Mouse (Mus musculus): ENCODE data around the gene Bicc1. TPM values are rescaled to one million over a fixed set of nuclear protein-coding genes. Genes with fewer than 3 reads are reported as not detected.

Bicc1 gene
- polyA plus RNA-seq, 1 experiment from 2014 or later, result 19.2 TPM

DNA sequence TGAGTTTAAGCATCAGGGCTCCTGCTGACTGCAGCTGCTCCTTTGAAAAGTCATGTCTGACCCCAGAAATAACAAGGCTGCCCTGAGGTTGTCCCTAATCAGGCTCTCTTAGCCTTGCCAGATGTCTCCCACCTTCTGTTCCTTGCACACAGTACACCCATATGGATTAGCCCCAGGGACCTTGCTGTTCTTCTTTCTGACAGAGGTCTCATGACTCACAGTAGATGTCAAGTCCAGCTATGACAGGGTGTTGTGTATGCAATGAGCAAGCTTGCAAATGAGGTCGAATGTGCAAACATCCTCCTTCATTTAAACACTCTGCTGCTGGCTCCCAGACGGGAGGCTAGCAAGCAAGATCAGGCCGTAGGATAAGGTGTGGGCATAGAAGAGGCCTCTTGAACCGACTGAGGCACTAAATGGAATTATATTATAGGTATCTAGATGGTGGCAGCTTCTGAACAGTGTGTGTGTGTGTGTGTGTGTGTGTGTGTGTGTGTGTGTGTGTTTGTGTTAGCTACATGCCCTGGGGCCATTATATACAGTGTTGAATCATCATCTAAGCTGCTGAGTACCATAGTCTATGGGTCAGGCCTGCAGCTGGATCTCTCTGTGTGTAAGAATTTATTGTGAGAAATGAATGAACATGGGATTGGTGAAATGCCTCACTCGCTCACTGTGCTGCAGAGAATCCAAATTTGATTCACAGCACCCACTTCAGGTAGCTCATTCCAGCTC, 256.6 kb downstream of the Bicc1 start:
- Histone ChIP-seq H3K9me3 (replicated peaks) (no peaks in the 10 kb centered on the region), H3K27ac (no peak overlapping the region), H3K27me3 (no peaks in the 10 kb centered on the region), H3K4me3 (no peak overlapping the region), H3K9ac (no peak overlapping the region), H3K4me2 (no peak overlapping the region), H3K4me1 (replicated peaks) (no peaks in the 10 kb centered on the region), H3K36me3 (no peaks in the 10 kb centered on the region)
- 59% methylated on average over 5 of the region's 5 CpGs for WGBS
- ATAC-seq (replicated peaks; ENCODE audit: insufficient number of reproducible peaks, insufficient read depth, low FRiP score, low read depth), result no peak

DNA sequence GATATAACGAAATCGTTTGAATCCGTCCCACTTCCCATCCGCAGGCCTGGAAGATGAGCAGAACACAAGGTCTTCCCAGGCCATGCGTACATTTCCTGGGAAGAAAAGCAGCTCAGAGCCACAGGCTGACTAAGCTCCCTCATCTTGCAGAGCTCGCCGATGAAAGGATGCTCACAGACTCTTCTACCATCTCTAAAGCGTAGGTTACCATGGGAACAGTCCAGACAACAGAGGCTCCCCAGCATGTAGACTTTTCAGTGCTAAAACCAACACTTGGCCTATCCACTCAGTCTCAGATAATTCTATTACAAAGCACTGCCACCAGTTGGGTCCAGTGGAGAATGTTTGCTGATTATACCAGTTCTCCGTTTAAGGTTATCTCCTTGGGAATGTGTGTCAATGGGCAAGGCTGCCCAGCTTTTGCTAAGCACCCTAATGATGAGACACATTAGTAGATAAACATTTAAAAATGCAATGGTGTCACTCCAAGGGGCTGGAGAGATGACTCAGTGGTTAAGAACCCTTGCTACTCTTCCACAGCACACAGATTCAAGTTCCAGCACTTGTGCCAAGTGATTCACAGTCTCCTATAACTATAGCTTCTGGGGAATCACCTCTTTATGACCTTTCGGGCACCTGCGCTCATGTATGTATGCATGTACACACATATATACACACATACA, 258.2 kb downstream of the Bicc1 start:
- H3K27me3 ChIP-seq, result no peaks in the 10 kb centered on the region
- no peaks in the 10 kb centered on the region for H3K36me3 ChIP-seq
- no peak overlapping the region for H3K9ac ChIP-seq
- H3K4me1 ChIP-seq (replicated peaks), result no peaks in the 10 kb centered on the region
- H3K4me3 ChIP-seq, result no peak overlapping the region
- no peaks in the 10 kb centered on the region for H3K9me3 ChIP-seq (replicated peaks)
- no peak for ATAC-seq (replicated peaks; ENCODE audit: insufficient number of reproducible peaks, insufficient read depth, low FRiP score, low read depth)
- H3K27ac ChIP-seq, result no peak overlapping the region
- 78% methylated on average over 11 of the region's 11 CpGs for WGBS
- H3K4me2 ChIP-seq, result no peak overlapping the region

DNA sequence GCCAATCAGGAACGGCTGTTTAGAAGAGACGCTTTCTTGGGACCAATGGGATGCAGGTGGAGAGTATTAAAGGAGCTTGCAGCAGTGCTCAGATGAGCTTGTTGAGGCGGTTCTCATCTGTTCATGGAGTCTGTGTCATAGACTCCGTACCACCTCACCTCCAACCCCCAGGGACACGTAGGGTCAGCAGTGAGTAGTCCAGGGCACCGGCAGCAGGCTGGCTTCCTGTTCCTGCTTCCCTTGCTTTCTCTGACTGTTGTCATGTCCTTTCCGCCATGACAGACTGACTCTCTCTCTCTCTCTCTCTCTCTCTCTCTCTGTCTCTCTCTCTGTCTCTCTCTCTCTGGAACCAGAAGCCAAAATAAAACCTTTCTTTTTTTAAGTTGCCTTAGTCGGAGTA, 263.6 kb downstream of the Bicc1 start:
- Histone ChIP-seq H3K4me3 (no peak overlapping the region), H3K4me1 (replicated peaks) (no peaks in the 10 kb centered on the region), H3K4me2 (no peak overlapping the region), H3K36me3 (no peaks in the 10 kb centered on the region), H3K9me3 (replicated peaks) (no peaks in the 10 kb centered on the region), H3K9ac (no peak overlapping the region), H3K27ac (no peak overlapping the region), H3K27me3 (no peaks in the 10 kb centered on the region)
- ATAC-seq (replicated peaks; ENCODE audit: insufficient number of reproducible peaks, insufficient read depth, low FRiP score, low read depth), result no peak
- WGBS, result 84% methylated on average over 8 of the region's 8 CpGs

DNA sequence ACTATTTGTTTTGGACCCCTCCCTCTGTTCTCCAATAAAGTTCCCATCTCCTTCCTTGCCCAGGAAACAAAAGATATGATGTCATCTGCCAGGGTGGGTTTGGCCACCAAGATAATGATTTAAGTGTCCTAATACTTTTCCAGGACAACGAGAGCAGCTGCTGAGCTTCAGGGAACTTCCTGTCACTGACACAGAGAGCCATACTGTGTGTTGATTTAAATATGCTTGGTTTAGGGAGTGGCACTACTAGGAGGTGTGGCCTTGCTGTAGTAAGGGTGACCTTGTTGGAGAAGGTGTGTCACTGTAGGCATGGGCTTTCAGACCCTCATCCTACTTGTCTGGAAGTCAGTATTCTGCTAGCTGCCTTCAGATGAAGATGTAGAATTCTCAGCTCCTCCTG, 281.5 kb downstream of the Bicc1 start:
- Histone ChIP-seq H3K4me3 (no peak overlapping the region), H3K9me3 (replicated peaks) (no peaks in the 10 kb centered on the region), H3K36me3 (no peaks in the 10 kb centered on the region), H3K4me2 (no peak overlapping the region), H3K27me3 (no peaks in the 10 kb centered on the region), H3K9ac (no peak overlapping the region), H3K4me1 (replicated peaks) (no peaks in the 10 kb centered on the region), H3K27ac (no peak overlapping the region)
- no peak for ATAC-seq (replicated peaks; ENCODE audit: insufficient number of reproducible peaks, insufficient read depth, low FRiP score, low read depth)
- 25% methylated on average over 1 of the region's 1 CpGs for WGBS

DNA sequence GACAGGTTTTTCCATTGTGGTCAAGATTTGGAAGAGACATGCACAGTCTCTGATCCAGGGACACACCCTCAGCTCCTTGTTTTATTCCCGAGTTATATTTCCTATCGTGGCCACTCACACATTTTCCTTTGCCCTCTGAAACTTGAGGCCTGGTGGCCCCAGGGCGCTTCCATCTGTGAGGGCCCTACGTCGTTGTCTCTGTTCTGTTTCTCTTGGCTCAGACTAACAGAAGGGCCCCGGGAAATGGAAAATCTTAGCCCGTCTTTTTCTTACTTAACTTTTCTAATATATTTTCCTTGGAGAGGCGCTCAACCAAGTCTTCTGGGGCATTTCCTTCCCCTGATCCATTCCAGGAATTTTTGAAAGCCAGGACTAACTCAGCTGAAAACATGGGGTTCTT, 281.9 kb downstream of the Bicc1 start:
- 59% methylated on average over 8 of the region's 8 CpGs for WGBS
- Histone ChIP-seq H3K4me2 (no peak overlapping the region), H3K9ac (no peak overlapping the region), H3K9me3 (replicated peaks) (no peaks in the 10 kb centered on the region), H3K4me3 (no peak overlapping the region), H3K27me3 (no peaks in the 10 kb centered on the region), H3K27ac (no peak overlapping the region), H3K36me3 (no peaks in the 10 kb centered on the region), H3K4me1 (replicated peaks) (no peaks in the 10 kb centered on the region)
- ATAC-seq (replicated peaks; ENCODE audit: insufficient number of reproducible peaks, insufficient read depth, low FRiP score, low read depth), result no peak

DNA sequence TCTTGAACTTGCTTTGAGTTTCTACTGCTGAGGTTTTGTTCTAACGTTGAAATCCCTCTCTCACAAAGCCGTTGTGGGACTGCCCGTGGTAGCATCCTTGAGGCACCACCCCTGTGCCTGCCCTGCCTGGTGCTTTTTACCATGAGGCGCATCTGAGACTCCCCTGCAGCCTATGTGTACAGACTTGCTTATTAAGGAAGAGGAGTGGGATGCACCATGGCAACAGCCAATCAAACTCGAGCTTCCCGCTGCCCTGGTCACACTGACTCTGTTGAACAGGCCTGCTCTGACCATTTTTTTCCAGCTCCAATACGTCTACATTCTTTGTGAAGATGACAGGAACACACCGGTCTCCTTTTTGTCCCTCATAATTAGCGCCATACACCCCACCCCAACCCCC, 283.0 kb downstream of the Bicc1 start:
- WGBS, result 84% methylated on average over 9 of the region's 9 CpGs
- H3K4me3 ChIP-seq, result no peak overlapping the region
- H3K27me3 ChIP-seq, result no peaks in the 10 kb centered on the region
- no peaks in the 10 kb centered on the region for H3K9me3 ChIP-seq (replicated peaks)
- no peak for ATAC-seq (replicated peaks; ENCODE audit: insufficient number of reproducible peaks, insufficient read depth, low FRiP score, low read depth)
- no peaks in the 10 kb centered on the region for H3K4me1 ChIP-seq (replicated peaks)
- no peak overlapping the region for H3K9ac ChIP-seq
- no peaks in the 10 kb centered on the region for H3K36me3 ChIP-seq
- H3K4me2 ChIP-seq, result no peak overlapping the region
- H3K27ac ChIP-seq, result no peak overlapping the region

DNA sequence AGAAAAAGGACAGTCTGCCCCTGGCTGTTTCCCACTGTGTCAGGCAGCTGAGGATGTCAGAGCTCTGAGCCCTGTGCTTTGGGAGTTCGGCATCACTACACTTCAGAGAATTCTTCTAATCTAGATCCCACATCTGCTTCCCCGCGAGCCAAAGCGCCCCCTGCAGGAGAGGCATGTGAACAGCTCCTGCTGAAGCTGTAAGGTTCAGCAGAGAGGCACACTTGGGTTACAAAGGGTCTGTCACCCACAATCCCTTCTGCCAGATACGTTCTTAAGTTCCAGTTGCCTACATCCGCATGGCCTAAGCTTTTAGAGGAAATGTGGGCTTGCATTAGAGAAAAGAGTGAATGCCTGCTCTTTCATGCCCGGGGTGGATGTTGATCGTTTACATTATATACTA, 283.4 kb downstream of the Bicc1 start:
- Histone ChIP-seq H3K27me3 (no peaks in the 10 kb centered on the region), H3K27ac (no peak overlapping the region), H3K4me3 (no peak overlapping the region), H3K36me3 (no peaks in the 10 kb centered on the region), H3K9me3 (replicated peaks) (no peaks in the 10 kb centered on the region), H3K4me2 (no peak overlapping the region), H3K9ac (no peak overlapping the region), H3K4me1 (replicated peaks) (no peaks in the 10 kb centered on the region)
- 67% methylated on average over 8 of the region's 8 CpGs for WGBS
- no peak for ATAC-seq (replicated peaks; ENCODE audit: insufficient number of reproducible peaks, insufficient read depth, low FRiP score, low read depth)

DNA sequence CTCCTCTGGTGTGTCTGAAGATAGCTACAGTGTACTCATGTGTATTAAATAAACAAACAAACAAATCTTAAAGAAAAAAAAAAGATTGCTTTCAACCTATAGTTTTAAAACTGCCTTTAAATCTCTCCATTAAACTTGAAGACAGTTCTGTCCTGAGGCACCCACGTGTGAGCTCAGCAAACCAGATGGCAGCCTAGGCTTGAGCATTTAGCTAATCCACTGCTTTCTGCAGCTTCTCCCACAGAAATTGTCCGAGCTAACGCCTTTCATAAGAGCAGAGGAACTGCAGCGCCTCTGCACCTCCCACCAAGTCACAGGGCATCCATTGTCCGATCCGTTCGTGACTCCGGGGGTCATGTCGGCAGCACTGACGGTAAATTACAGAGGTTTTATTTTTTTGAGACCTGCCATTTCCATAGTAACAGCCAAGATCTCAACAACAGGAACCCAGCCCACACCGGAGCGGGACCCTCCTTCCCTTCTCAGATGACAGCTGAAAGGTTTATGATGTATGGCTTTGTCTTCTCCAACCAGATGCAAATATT, 284.4 kb downstream of the Bicc1 start:
- no peaks in the 10 kb centered on the region for H3K27me3 ChIP-seq
- no peak overlapping the region for H3K27ac ChIP-seq
- WGBS, result 68% methylated on average over 12 of the region's 12 CpGs
- H3K4me2 ChIP-seq, result no peak overlapping the region
- no peak overlapping the region for H3K4me3 ChIP-seq
- no peak for ATAC-seq (replicated peaks; ENCODE audit: insufficient number of reproducible peaks, insufficient read depth, low FRiP score, low read depth)
- no peaks in the 10 kb centered on the region for H3K4me1 ChIP-seq (replicated peaks)
- H3K9ac ChIP-seq, result no peak overlapping the region
- no peaks in the 10 kb centered on the region for H3K9me3 ChIP-seq (replicated peaks)
- no peaks in the 10 kb centered on the region for H3K36me3 ChIP-seq

Other genes with a start within 250 kb of the Bicc1 start
- gene Tfam, start 78.6 kb upstream of the Bicc1 start, polyA plus RNA-seq (2015; fragmentation: Nextera tagmentation; extraction: Ambion mirVana), result 52.7 and 53.8 TPM in 2 replicates
- 52.4 and 53.9 TPM in 2 replicates for gene Ube2d1, start 125.6 kb upstream of the Bicc1 start, polyA plus RNA-seq (2015; fragmentation: Nextera tagmentation; extraction: Ambion mirVana)
- gene Cisd1, start 185.3 kb upstream of the Bicc1 start, polyA plus RNA-seq (2015; fragmentation: Nextera tagmentation; extraction: Ambion mirVana), result 168 and 214 TPM in 2 replicates
- 6.5 and 7.7 TPM in 2 replicates for gene Ipmk, start 188.1 kb upstream of the Bicc1 start, polyA plus RNA-seq (2015; fragmentation: Nextera tagmentation; extraction: Ambion mirVana)